Mouse (Mus musculus) lung, embryonic 15.5 days (tissue): ENCODE data around the gene Bpifb6. TPM values are rescaled to one million over a fixed set of nuclear protein-coding genes. Genes with fewer than 3 reads are reported as not detected.

Experiments
- polyA plus RNA-seq: library from polyadenylated mRNA; unstranded; fragments of >200 nt; fragmentation: Nextera tagmentation; extraction: Ambion mirVana; gene quantifications from 2 replicates; pipeline ENCODE4 v1.2.1, GENCODE M21; 2015

The Bpifb6 gene
- polyA plus RNA-seq, 1 experiment from 2014 or later: not detected

Other genes with a start within 250 kb of the Bpifb6 start
- not detected in 2 replicates for gene Dnmt3c, start 203.7 kb upstream of the Bpifb6 start, polyA plus RNA-seq
- 257 and 262 TPM in 2 replicates for gene Mapre1, start 159.1 kb upstream of the Bpifb6 start, polyA plus RNA-seq
- gene Efcab8, start 120.5 kb upstream of the Bpifb6 start, polyA plus RNA-seq: 0.08 TPM in 1 of 2 replicates, not detected in the other
- gene Sun5, start 29.3 kb upstream of the Bpifb6 start, polyA plus RNA-seq: not detected in 2 replicates
- gene Bpifb2, start 25.3 kb upstream of the Bpifb6 start, polyA plus RNA-seq: not detected in 2 replicates
- not detected in 2 replicates for gene Bpifb3, start 17.8 kb downstream of the Bpifb6 start, polyA plus RNA-seq
- gene Bpifb4, start 37.8 kb downstream of the Bpifb6 start, polyA plus RNA-seq: not detected in 2 replicates
- gene Bpifa6, start 74.6 kb downstream of the Bpifb6 start, polyA plus RNA-seq: not detected in 2 replicates
- not detected in 2 replicates for gene Bpifa2, start 107.9 kb downstream of the Bpifb6 start, polyA plus RNA-seq
- not detected in 2 replicates for gene Bpifa3, start 229.9 kb downstream of the Bpifb6 start, polyA plus RNA-seq
- 2.2 and 18.2 TPM in 2 replicates for gene Bpifa1, start 242.5 kb downstream of the Bpifb6 start, polyA plus RNA-seq